Mouse (Mus musculus): ENCODE data around the gene Vsig8. TPM values are rescaled to one million over a fixed set of nuclear protein-coding genes. Genes with fewer than 3 reads are reported as not detected.

Gene Vsig8
- polyA plus RNA-seq, 1 experiment from 2014 or later, result 0.05 TPM

DNA sequence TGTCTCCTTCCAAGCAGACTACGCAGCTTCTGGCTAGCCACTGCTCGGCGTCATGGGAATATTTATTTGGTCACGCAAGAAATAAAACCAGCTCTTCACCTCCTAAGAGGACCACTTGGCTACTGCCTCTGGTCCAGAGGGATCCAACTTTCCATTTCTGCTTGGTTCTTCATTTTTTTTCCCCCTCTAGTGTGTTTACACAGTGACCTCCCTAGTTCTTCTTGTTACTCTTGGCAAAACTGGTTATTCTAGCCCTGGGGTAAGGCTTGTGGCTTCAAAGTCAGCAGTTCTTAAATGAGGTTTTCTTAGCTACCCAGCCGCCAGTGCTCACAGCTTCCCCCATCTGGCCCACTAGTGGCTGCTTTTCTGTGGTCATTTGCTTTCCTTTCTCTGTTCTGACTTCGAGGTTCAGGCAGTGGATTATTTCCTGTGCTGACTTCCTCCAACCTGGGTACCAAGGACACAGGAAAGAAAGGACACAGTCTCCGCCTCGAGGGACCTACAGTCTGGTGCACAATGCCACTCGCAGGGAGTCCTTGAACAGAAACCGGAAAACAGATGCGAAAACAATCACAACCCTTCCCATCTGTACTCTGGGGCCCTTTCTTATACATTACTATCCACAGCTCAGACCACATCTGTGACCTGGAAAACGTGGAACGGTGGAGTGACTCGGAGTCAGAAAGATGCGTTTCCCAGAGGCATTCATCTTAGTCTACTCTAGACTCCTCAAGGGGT lies 30.5 kb upstream of the Vsig8 start:
- peaks cover 16% of the 10 kb centered on the region for H3K4me1 ChIP-seq (ENCODE audit: control insufficient read depth, low read depth, low read length)
- H3K4me3 ChIP-seq (ENCODE audit: low read depth, low read length), result no peak overlapping the region
- no peak overlapping the region for H3K9ac ChIP-seq (ENCODE audit: low read depth, low read length)
- peaks cover 16% of the 10 kb centered on the region for H3K27me3 ChIP-seq (ENCODE audit: control insufficient read depth, insufficient read depth, low read depth, low read length)
- no peak overlapping the region for H3K27ac ChIP-seq (ENCODE audit: low read length)
- no peaks in the 10 kb centered on the region for H3K9me3 ChIP-seq (replicated peaks; ENCODE audit: control insufficient read depth, low read length)
- H3K4me2 ChIP-seq (ENCODE audit: low read depth, low read length), result no peak overlapping the region; the same call in 1 of the 2 replicates
- no peaks in the 10 kb centered on the region for H3K36me3 ChIP-seq (ENCODE audit: control insufficient read depth, insufficient read depth)
- 12% methylated on average over 15 of the region's 15 CpGs for WGBS (ENCODE audit: insufficient replicate concordance)
- peak; percentile 20; the same call in 1 of the 2 replicates for ATAC-seq (ENCODE audit: low read depth)

DNA sequence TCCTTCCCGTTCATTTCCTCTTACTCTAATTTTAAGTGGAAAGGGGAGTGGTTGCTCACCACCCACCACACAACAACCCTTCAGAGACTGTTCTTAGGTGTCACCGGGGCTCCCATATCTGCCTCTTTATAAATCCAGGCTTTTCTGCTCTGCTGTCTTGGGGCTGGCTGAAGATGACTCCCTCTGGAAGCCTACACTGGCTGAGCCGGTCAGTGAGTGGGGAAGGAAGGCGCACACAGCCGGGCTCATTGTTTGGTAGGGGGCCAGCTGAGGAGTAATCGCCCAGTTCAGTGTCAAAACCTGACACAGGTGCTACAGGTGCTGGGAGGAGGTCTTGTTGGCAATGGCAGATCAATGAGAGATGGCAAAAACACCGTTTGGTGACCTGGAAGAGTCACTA lies 29.8 kb upstream of the Vsig8 start:
- H3K27me3 ChIP-seq (ENCODE audit: control insufficient read depth, insufficient read depth, low read depth, low read length), result peaks cover 16% of the 10 kb centered on the region
- peak overlapping the region; percentile 40 for H3K27ac ChIP-seq (ENCODE audit: low read length)
- H3K4me1 ChIP-seq (ENCODE audit: control insufficient read depth, low read depth, low read length), result peaks cover 11% of the 10 kb centered on the region
- ATAC-seq (ENCODE audit: low read depth), result no peak
- no peaks in the 10 kb centered on the region for H3K36me3 ChIP-seq (ENCODE audit: control insufficient read depth, insufficient read depth)
- H3K4me2 ChIP-seq (ENCODE audit: low read depth, low read length), result peak overlapping the region; percentile 21
- H3K9ac ChIP-seq (ENCODE audit: low read depth, low read length), result no peak overlapping the region
- 23% methylated on average over 7 of the region's 7 CpGs for WGBS (ENCODE audit: insufficient replicate concordance)
- H3K9me3 ChIP-seq (replicated peaks; ENCODE audit: control insufficient read depth, low read length), result no peaks in the 10 kb centered on the region
- no peak overlapping the region for H3K4me3 ChIP-seq (ENCODE audit: low read depth, low read length)

DNA sequence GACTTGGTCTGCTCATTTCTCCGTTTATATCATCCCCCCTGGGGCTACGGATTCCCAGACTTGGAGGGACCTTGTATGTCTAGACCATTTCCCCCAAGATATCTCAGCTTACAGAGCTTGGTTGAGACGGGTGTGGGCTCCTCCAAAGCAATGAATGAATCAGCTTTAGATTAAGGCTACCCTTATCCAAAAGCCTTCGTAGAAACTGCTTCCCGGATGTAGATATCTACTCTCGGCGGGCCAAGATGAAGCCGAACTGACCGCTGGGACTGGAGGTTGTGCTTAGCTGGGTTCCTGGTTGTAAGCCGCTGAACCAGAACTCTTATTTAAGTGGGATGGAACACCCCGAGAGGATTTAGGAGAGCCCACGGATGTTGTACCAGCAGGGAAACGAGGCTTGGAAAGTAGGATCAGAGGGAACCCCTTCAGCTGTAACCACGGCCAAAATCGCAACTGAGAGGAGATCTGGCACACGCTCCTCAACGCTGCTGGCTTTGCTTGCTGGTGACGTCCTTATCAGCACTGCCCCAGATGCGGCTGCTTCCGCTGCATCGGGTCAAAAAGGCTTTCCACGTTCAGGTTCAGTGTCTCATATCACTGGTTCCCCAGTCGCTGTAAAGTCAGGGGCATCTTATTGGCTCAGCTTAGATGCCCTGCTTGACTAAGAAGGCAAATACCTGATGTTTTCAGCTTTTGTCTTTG lies 29.2 kb upstream of the Vsig8 start:
- no peaks in the 10 kb centered on the region for H3K36me3 ChIP-seq (ENCODE audit: control insufficient read depth, insufficient read depth)
- peak overlapping the region; percentile 40; the same call in 1 of the 2 replicates for H3K27ac ChIP-seq (ENCODE audit: low read length)
- peak overlapping the region; percentile 21 for H3K4me2 ChIP-seq (ENCODE audit: low read depth, low read length)
- no peaks in the 10 kb centered on the region for H3K9me3 ChIP-seq (replicated peaks; ENCODE audit: control insufficient read depth, low read length)
- H3K27me3 ChIP-seq (ENCODE audit: control insufficient read depth, insufficient read depth, low read depth, low read length), result peaks cover 16% of the 10 kb centered on the region
- 8% methylated on average over 23 of the region's 23 CpGs for WGBS (ENCODE audit: insufficient replicate concordance)
- no peak overlapping the region for H3K9ac ChIP-seq (ENCODE audit: low read depth, low read length)
- H3K4me1 ChIP-seq (ENCODE audit: control insufficient read depth, low read depth, low read length), result peaks cover 8% of the 10 kb centered on the region
- peak; percentile 53 for ATAC-seq (ENCODE audit: low read depth)
- peak overlapping the region; percentile 26 for H3K4me3 ChIP-seq (ENCODE audit: low read depth, low read length)

DNA sequence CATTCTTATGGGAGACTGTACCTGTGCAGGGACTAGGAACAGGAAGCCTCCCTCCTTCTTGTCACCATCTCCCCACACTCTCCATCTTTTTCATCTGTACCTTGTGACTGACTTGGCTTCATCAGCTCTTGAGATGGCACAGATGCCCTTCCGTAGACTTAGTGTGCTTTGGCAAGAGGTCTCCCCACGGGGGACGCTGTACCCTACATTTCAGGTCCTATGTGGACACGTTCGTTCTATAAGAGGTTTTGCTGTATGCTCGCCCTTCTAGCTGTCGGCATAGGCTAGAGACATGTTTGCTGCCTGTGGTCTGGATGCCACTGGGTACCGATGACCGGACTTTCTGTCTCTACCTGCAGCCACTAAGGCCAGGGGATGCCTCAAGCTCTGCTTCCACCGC lies 28.3 kb upstream of the Vsig8 start:
- Histone ChIP-seq H3K4me3 (ENCODE audit: low read depth, low read length) (no peak overlapping the region), H3K36me3 (ENCODE audit: control insufficient read depth, insufficient read depth) (no peaks in the 10 kb centered on the region), H3K4me1 (ENCODE audit: control insufficient read depth, low read depth, low read length) (peaks cover 8% of the 10 kb centered on the region), H3K27me3 (ENCODE audit: control insufficient read depth, insufficient read depth, low read depth, low read length) (peaks cover 24% of the 10 kb centered on the region), H3K27ac (ENCODE audit: low read length) (no peak overlapping the region), H3K9me3 (replicated peaks; ENCODE audit: control insufficient read depth, low read length) (no peaks in the 10 kb centered on the region), H3K9ac (ENCODE audit: low read depth, low read length) (no peak overlapping the region), H3K4me2 (ENCODE audit: low read depth, low read length) (no peak overlapping the region)
- WGBS (ENCODE audit: insufficient replicate concordance), result 76% methylated on average over 10 of the region's 10 CpGs
- no peak for ATAC-seq (ENCODE audit: low read depth)

DNA sequence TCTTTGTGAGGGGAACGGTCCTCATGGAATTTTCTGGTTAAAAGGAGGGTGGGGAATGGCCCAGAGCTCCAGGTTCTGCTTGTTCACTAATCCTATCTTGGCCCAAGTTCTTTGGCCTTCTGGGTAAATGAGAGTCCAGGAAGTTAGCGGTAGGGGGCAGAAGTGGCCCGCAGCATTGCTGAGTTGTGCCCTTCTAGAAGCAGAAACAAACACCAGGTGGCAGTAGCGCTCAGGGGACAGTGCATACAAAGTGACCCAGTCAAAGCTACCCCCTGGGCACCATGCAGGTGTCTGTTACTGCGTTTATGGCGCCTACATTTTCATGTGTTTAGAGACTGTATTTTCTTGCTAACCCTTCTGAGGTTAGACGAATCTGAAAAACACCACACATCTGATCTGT lies 27.0 kb upstream of the Vsig8 start:
- 4% methylated on average over 7 of the region's 7 CpGs for WGBS (ENCODE audit: insufficient replicate concordance)
- Histone ChIP-seq H3K9ac (ENCODE audit: low read depth, low read length) (no peak overlapping the region), H3K4me1 (ENCODE audit: control insufficient read depth, low read depth, low read length) (peaks cover 8% of the 10 kb centered on the region), H3K4me2 (ENCODE audit: low read depth, low read length) (no peak overlapping the region), H3K36me3 (ENCODE audit: control insufficient read depth, insufficient read depth) (no peaks in the 10 kb centered on the region), H3K9me3 (replicated peaks; ENCODE audit: control insufficient read depth, low read length) (no peaks in the 10 kb centered on the region), H3K27ac (ENCODE audit: low read length) (no peak overlapping the region), H3K4me3 (ENCODE audit: low read depth, low read length) (no peak overlapping the region), H3K27me3 (ENCODE audit: control insufficient read depth, insufficient read depth, low read depth, low read length) (peaks cover 32% of the 10 kb centered on the region)
- peak; percentile 44 for ATAC-seq (ENCODE audit: low read depth)

DNA sequence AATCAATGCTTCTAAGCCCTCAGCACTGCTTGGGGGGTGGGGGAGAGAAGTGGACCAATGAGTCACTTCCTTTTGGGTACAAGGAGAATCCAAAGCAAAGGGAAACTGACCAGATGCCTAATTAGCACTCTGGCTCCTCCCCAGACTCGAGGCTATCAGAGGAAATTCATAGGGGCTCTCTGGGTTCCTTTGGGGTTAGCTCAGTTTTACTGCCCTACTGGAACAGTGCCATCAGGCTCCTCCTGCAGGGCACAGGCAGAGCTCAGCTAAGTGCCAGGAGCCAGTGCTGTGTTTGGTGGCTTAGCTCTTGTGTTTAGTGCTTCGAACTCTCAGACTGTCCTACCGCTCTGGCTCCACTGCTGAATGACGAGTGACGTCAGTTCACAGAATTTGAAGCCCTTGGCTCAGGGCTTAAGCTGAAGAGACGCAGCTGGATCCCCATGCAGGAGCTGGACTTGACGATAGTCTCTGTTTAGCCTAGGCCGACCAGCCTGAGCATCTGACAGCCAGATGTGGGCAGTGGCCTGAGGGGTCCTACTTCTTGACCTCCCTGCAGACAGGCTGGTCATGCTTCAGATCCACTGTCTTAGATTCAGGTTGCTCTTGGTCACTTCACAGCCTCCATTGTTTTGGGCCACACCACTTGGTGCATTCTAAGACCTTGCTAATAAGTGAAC lies 25.1 kb upstream of the Vsig8 start:
- H3K36me3 ChIP-seq (ENCODE audit: control insufficient read depth, insufficient read depth), result no peaks in the 10 kb centered on the region
- H3K4me3 ChIP-seq (ENCODE audit: low read depth, low read length), result no peak overlapping the region
- no peak overlapping the region for H3K4me2 ChIP-seq (ENCODE audit: low read depth, low read length)
- no peaks in the 10 kb centered on the region for H3K9me3 ChIP-seq (replicated peaks; ENCODE audit: control insufficient read depth, low read length)
- H3K27ac ChIP-seq (ENCODE audit: low read length), result no peak overlapping the region
- no peak overlapping the region for H3K9ac ChIP-seq (ENCODE audit: low read depth, low read length)
- peaks cover 25% of the 10 kb centered on the region for H3K27me3 ChIP-seq (ENCODE audit: control insufficient read depth, insufficient read depth, low read depth, low read length)
- WGBS (ENCODE audit: insufficient replicate concordance), result 29% methylated on average over 8 of the region's 8 CpGs
- H3K4me1 ChIP-seq (ENCODE audit: control insufficient read depth, low read depth, low read length), result peaks cover 5% of the 10 kb centered on the region
- ATAC-seq (ENCODE audit: low read depth), result no peak

DNA sequence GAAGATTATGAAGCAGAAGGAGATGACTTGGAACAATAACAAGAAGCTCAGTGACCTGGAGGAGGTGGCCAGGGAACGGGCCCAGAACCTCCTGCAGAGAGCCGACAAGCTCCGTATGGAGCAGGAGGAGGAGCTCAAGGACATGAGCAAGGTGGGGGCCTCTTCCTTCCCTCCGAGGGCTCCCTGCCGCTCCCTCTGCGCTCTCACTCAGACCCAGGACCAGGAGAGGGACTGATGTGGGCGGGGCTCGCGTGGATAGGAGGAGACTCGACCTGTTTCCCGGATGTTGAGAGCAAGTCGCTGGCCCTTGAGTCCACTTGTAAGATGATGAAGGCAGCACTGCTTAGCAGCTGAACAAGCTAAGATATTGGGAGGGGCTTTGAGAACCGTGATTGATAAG lies 23.2 kb upstream of the Vsig8 start:
- H3K9me3 ChIP-seq (replicated peaks; ENCODE audit: control insufficient read depth, low read length), result no peaks in the 10 kb centered on the region
- 3% methylated on average over 12 of the region's 13 CpGs for WGBS (ENCODE audit: insufficient replicate concordance)
- no peak overlapping the region for H3K9ac ChIP-seq (ENCODE audit: low read depth, low read length)
- no peak; the same call in 1 of the 2 replicates for ATAC-seq (ENCODE audit: low read depth)
- H3K27ac ChIP-seq (ENCODE audit: low read length), result no peak overlapping the region
- H3K27me3 ChIP-seq (ENCODE audit: control insufficient read depth, insufficient read depth, low read depth, low read length), result peaks cover 18% of the 10 kb centered on the region; the same call in 1 of the 2 replicates
- no peaks in the 10 kb centered on the region for H3K36me3 ChIP-seq (ENCODE audit: control insufficient read depth, insufficient read depth)
- H3K4me2 ChIP-seq (ENCODE audit: low read depth, low read length), result 0 out of 2 replicates have a peak overlapping the region, but pooled peaks have one; percentile 2
- no peaks in the 10 kb centered on the region for H3K4me1 ChIP-seq (ENCODE audit: control insufficient read depth, low read depth, low read length)
- no peak overlapping the region for H3K4me3 ChIP-seq (ENCODE audit: low read depth, low read length)

DNA sequence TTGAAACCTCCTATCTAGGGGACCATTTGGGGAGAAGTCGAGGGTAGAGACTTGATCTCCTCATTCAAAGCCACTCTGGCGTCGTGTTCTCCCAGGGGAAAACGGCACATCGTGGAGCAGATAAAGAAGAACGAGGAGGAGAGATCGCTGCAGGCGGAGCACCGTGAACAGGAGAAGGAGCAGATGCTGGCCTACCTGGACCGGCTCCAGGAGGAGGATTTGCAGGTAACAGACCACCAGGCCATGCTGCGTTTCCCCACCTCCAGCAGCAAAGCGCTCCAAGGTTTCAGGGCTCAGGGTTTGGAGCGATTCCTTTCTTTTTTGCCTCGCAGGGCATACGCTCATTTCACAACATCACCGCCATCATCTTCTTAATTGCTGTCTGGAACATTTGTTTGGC lies 20.6 kb upstream of the Vsig8 start:
- no peaks in the 10 kb centered on the region for H3K4me1 ChIP-seq (ENCODE audit: control insufficient read depth, low read depth, low read length)
- H3K9ac ChIP-seq (ENCODE audit: low read depth, low read length), result no peak overlapping the region
- no peak overlapping the region for H3K4me3 ChIP-seq (ENCODE audit: low read depth, low read length)
- no peaks in the 10 kb centered on the region for H3K9me3 ChIP-seq (replicated peaks; ENCODE audit: control insufficient read depth, low read length)
- H3K4me2 ChIP-seq (ENCODE audit: low read depth, low read length), result no peak overlapping the region
- H3K36me3 ChIP-seq (ENCODE audit: control insufficient read depth, insufficient read depth), result no peaks in the 10 kb centered on the region
- peaks cover 16% of the 10 kb centered on the region; the same call in 1 of the 2 replicates for H3K27me3 ChIP-seq (ENCODE audit: control insufficient read depth, insufficient read depth, low read depth, low read length)
- WGBS (ENCODE audit: insufficient replicate concordance), result 76% methylated on average over 16 of the region's 16 CpGs
- ATAC-seq (ENCODE audit: low read depth), result no peak
- no peak overlapping the region for H3K27ac ChIP-seq (ENCODE audit: low read length)
